Mouse (Mus musculus) kidney, embryonic 14.5 days (tissue): Measurements from ENCODE around the gene Traf4. TPM values are rescaled to one million over a fixed set of nuclear protein-coding genes. Genes with fewer than 3 reads are reported as not detected.

Experiments
- ATAC-seq: fragments of 200-750 bp; cut with Nextera tagmentation; 2 replicates; pipeline ENCODE4 v1.8.0; 2017; ENCODE audit warnings: moderate number of reproducible peaks, mild to moderate bottlenecking, moderate TSS enrichment, moderate library complexity; ENCODE audit not compliant: low FRiP score, low TSS enrichment
- H3K27ac ChIP-seq: fragments of 300-500 bp; sonication (generic); 2 replicates; pipeline ENCODE4 v1.5.1; 2014; ENCODE audit warnings: low read depth, mild to moderate bottlenecking, low read length, moderate library complexity, mixed read lengths
- H3K27me3 ChIP-seq: fragments of 300-500 bp; sonication (generic); 2 replicates; pipeline ENCODE4 v1.6.1; 2014; ENCODE audit warnings: mild to moderate bottlenecking, low read length; ENCODE audit not compliant: control insufficient read depth, insufficient read depth
- H3K36me3 ChIP-seq: fragments of 300-500 bp; sonication (generic); 2 replicates; pipeline ENCODE4 v1.6.1; 2014; ENCODE audit warnings: low read length, mixed read lengths; ENCODE audit not compliant: control insufficient read depth, insufficient read depth
- H3K4me1 ChIP-seq: fragments of 300-500 bp; sonication (generic); 2 replicates; pipeline ENCODE4 v1.6.1; 2014; ENCODE audit warnings: low read length, mixed read lengths; ENCODE audit not compliant: control insufficient read depth, insufficient read depth
- H3K4me2 ChIP-seq: fragments of 300-500 bp; sonication (generic); replicated peaks from 2 replicates; pipeline ENCODE4 v1.6.1; 2014; ENCODE audit warnings: low read depth, mild to moderate bottlenecking, low read length
- H3K4me3 ChIP-seq: fragments of 300-500 bp; sonication (generic); 2 replicates; pipeline ENCODE4 v1.5.1; 2014; ENCODE audit warnings: mild to moderate bottlenecking, low read length
- H3K9ac ChIP-seq: fragments of 300-500 bp; sonication (generic); 2 replicates; pipeline ENCODE4 v1.6.1; 2014; ENCODE audit warnings: low read depth, mild to moderate bottlenecking, low read length, moderate library complexity
- H3K9me3 ChIP-seq: fragments of 300-500 bp; sonication (generic); 2 replicates; pipeline ENCODE4 v1.6.1; 2016; ENCODE audit warnings: low read length; ENCODE audit not compliant: control insufficient read depth
- WGBS: fragments of 180-500 bp; shearing (Covaris S2); extraction: QIAGEN DNeasy Blood & Tissue Kit; methylation state at CpG from one replicate; pipeline ENCODE4 v1.1.7; 2014; 5-methylcytosine and 5-hydroxymethylcytosine counted together
- polyA plus RNA-seq: library from polyadenylated mRNA; unstranded; fragments of >200 nt; fragmentation: Nextera tagmentation; extraction: Ambion mirVana; gene quantifications from 2 replicates; pipeline ENCODE4 v1.2.1, GENCODE M21; 2014

Gene Traf4
- polyA plus RNA-seq, 1 experiment from 2014 or later = 68.2 TPM

DNA sequence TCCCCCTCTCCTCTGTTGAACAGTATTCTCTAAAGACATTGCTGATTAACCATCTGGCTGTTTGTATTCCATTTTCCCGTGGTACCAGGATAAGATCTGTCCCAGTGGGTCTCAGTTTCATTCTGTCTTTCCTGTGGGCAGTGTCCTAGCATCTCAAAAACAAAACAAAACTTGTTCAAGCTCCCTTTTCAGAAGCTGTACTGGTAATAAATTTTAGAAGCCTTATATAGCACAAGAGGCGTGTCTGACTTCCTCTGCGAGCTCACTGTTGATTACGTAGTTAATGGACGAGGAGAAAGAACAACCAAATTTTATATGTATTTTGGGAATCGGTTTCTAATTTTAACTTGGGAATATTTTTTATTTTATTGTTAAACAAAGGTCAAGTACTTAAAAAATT is 39.7 kb downstream of the Traf4 start:
- H3K4me2 ChIP-seq = no peak overlapping the region
- no peak for ATAC-seq
- no peaks in the 10 kb centered on the region for H3K27me3 ChIP-seq
- H3K4me1 ChIP-seq = peaks cover 4% of the 10 kb centered on the region; the same call in 1 of the 2 replicates
- no peak overlapping the region for H3K9ac ChIP-seq
- no peaks in the 10 kb centered on the region for H3K36me3 ChIP-seq
- no peaks in the 10 kb centered on the region for H3K9me3 ChIP-seq
- WGBS = 46% methylated on average over 6 of the region's 6 CpGs
- no peak overlapping the region for H3K4me3 ChIP-seq
- H3K27ac ChIP-seq = 0 out of 2 replicates have a peak overlapping the region, but pooled peaks have one; percentile 34

GRCm38 (mm10) chr11:78123782-78124181 is 41.6 kb downstream of the Traf4 start:
- no peak overlapping the region for H3K4me2 ChIP-seq
- peaks cover 4% of the 10 kb centered on the region; the same call in 1 of the 2 replicates for H3K4me1 ChIP-seq
- H3K27ac ChIP-seq = no peak overlapping the region
- no peaks in the 10 kb centered on the region for H3K27me3 ChIP-seq
- no peak overlapping the region for H3K9ac ChIP-seq
- no peaks in the 10 kb centered on the region for H3K36me3 ChIP-seq
- no peak for ATAC-seq
- H3K4me3 ChIP-seq = no peak overlapping the region
- no peaks in the 10 kb centered on the region for H3K9me3 ChIP-seq

DNA sequence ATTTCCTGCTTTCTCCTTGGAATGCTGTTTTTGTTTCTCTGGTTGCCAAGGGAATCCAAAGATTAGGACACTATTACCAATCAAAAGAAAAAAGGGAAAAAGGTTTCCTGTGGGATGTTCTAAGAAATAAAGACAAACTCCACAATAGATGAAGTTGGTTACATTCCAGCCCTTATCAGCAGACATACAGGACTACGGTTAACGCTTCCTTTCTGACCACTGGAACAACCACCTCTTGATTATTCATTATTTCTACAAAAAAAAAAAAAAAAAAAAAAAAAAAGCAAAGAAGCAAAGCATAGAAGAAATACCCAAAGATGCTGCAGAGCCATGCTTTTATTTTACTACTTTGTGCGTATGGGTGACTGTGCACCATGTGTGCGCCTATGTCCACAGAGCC is 42.6 kb downstream of the Traf4 start:
- Histone ChIP-seq H3K36me3 (no peaks in the 10 kb centered on the region), H3K9ac (no peak overlapping the region), H3K27ac (no peak overlapping the region), H3K9me3 (no peaks in the 10 kb centered on the region), H3K4me2 (no peak overlapping the region), H3K4me3 (no peak overlapping the region), H3K4me1 (peaks cover 4% of the 10 kb centered on the region; the same call in 1 of the 2 replicates), H3K27me3 (no peaks in the 10 kb centered on the region)
- ATAC-seq = no peak
- WGBS = 92% methylated on average over 4 of the region's 4 CpGs

- Histone ChIP-seq H3K4me1 (peaks cover 8% of the 10 kb centered on the region; the same call in 1 of the 2 replicates), H3K4me3 (no peak overlapping the region), H3K36me3 (no peaks in the 10 kb centered on the region), H3K27me3 (no peaks in the 10 kb centered on the region), H3K27ac (no peak overlapping the region), H3K9me3 (no peaks in the 10 kb centered on the region), H3K4me2 (no peak overlapping the region), H3K9ac (no peak overlapping the region)
- 38% methylated on average over 5 of the region's 5 CpGs for WGBS
- ATAC-seq = no peak
Measured at GRCm38 (mm10) chr11:78121176-78121575, 44.2 kb downstream of the Traf4 start.

GRCm38 (mm10) chr11:78119898-78120297 is 45.5 kb downstream of the Traf4 start:
- H3K4me2 ChIP-seq = no peak overlapping the region
- H3K4me1 ChIP-seq = peaks cover 5% of the 10 kb centered on the region
- ATAC-seq = no peak
- WGBS = 74% methylated on average over 8 of the region's 8 CpGs
- H3K4me3 ChIP-seq = no peak overlapping the region
- no peaks in the 10 kb centered on the region for H3K9me3 ChIP-seq
- no peaks in the 10 kb centered on the region for H3K36me3 ChIP-seq
- H3K9ac ChIP-seq = no peak overlapping the region
- H3K27ac ChIP-seq = no peak overlapping the region
- H3K27me3 ChIP-seq = no peaks in the 10 kb centered on the region

DNA sequence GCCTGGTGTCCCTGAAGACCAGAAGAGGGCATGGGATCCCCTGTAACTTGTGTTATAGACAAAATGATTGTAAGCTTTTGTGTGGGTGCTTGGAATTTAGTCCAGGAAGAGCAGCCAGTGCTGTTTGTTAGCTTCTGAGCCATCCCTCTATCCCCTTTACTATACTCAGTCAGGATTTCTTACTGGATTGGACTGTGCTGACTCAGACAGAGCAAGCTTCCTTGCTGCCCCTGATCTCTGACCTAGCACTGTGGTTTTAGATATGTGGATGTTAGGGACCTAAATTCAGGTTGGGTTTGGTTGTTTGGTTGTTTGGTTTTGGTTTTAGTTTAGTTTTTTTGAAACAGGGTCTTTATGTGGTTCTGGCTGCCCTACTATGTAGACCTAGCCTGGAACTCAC is 46.9 kb downstream of the Traf4 start:
- H3K4me3 ChIP-seq = no peak overlapping the region
- no peak overlapping the region for H3K27ac ChIP-seq
- no peak overlapping the region for H3K4me2 ChIP-seq
- H3K36me3 ChIP-seq = no peaks in the 10 kb centered on the region
- ATAC-seq = no peak
- no peaks in the 10 kb centered on the region for H3K27me3 ChIP-seq
- peaks cover 10% of the 10 kb centered on the region for H3K4me1 ChIP-seq
- no peak overlapping the region for H3K9ac ChIP-seq
- H3K9me3 ChIP-seq = no peaks in the 10 kb centered on the region

DNA sequence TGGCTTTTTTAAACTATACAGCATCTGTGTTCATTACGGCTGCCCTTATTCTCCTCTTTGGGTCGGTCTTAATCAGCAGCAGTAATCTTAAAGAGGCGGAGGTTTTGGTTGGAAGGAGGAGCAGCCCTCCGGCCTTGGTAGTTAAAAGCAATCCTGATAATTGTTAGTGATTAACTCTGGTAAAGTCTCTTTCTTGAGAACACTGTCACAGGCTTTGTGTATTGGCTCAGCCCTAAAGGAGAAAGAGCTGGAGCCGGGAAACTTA is 49.3 kb downstream of the Traf4 start:
- Histone ChIP-seq H3K27ac (peak overlapping the region; percentile 89; the same call in 1 of the 2 replicates), H3K9me3 (no peaks in the 10 kb centered on the region)
- WGBS = 6% methylated on average over 5 of the region's 5 CpGs

DNA sequence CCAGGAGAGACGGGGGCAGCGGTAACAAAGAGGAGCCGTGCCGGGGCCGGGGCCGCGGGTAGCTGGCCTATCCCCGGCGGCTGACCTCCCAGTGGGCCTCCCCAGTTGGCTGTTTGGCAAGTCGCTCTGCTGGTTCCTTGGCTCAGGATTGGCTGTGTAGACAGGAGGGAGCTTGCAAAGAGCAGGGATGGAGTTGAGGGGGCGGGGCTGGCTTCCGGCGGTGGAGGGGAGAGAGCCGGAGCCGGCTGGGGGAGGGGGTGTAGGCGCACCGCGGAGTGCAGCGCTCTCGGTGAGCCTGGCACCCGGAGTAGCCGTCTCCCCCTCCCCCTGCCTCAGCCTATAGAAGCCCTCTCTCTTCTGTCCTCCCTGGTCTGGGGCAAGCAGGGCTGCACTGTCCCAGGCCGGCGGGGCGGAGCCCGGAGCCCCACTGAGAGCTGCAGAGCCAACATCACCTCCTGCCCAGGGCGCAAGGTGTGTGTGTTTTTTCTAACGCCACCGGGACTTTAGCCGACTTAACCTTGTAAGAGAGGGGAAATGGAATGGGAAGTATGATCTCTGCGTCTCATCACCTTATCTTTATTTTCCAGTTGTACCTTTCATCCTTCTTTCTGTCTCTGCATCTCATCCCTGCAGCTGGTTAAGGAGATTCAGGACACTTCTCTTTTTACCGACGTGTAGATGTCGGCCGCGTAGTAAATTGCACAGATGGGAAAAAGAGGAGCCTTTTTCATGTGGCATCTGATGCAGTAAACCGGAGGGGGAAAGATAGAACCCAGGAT is 49.8 kb downstream of the Traf4 start:
- peak overlapping the region; percentile 79 for H3K4me2 ChIP-seq
- H3K36me3 ChIP-seq = no peaks in the 10 kb centered on the region
- peaks cover 10% of the 10 kb centered on the region for H3K4me1 ChIP-seq
- peak overlapping the region; percentile 68 for H3K9ac ChIP-seq
- WGBS = 1% methylated on average over 30 of the region's 37 CpGs
- ATAC-seq = peak; percentile 100
- H3K9me3 ChIP-seq = no peaks in the 10 kb centered on the region
- peak overlapping the region; percentile 80 for H3K4me3 ChIP-seq
- H3K27ac ChIP-seq = peak overlapping the region; percentile 89
- no peaks in the 10 kb centered on the region for H3K27me3 ChIP-seq

More for the DNA sequence above, 49.3 kb downstream of the Traf4 start:
- Histone ChIP-seq H3K4me1 (peaks cover 10% of the 10 kb centered on the region), H3K36me3 (no peaks in the 10 kb centered on the region), H3K4me3 (peak overlapping the region; percentile 80), H3K4me2 (peak overlapping the region; percentile 79), H3K27me3 (no peaks in the 10 kb centered on the region), H3K9ac (peak overlapping the region; percentile 68; the same call in 1 of the 2 replicates)
- no peak for ATAC-seq

GRCm38 (mm10) chr11:78114676-78115366 is 50.6 kb downstream of the Traf4 start:
- Histone ChIP-seq H3K27ac (peak overlapping the region; percentile 83), H3K4me2 (peak overlapping the region; percentile 79), H3K27me3 (no peaks in the 10 kb centered on the region), H3K9ac (peak overlapping the region; percentile 68), H3K36me3 (no peaks in the 10 kb centered on the region), H3K4me1 (peaks cover 13% of the 10 kb centered on the region), H3K4me3 (peak overlapping the region; percentile 80), H3K9me3 (no peaks in the 10 kb centered on the region)
- WGBS = 5% methylated on average over 19 of the region's 19 CpGs
- ATAC-seq = no peak
